Mouse (Mus musculus) testis, adult 2 months (tissue): Measurements from ENCODE around the gene Pmel. TPM values are rescaled to one million over a fixed set of nuclear protein-coding genes. Genes with fewer than 3 reads are reported as not detected.
A peak's percentile ranks its signal among the peaks of the same experiment; 100 is the strongest.

Source experiments
- H3K27ac ChIP-seq: fragments of 200-500 bp; 2 replicates; pipeline ENCODE4 v1.5.1; 2012; ENCODE audit warnings: low read depth, low read length; ENCODE audit not compliant: control insufficient read depth, insufficient read depth
- H3K27me3 ChIP-seq: fragments of 200-500 bp; 2 replicates; pipeline ENCODE4 v1.6.1; 2012; ENCODE audit warnings: mild to moderate bottlenecking, low read length, moderate library complexity; ENCODE audit not compliant: control insufficient read depth, insufficient read depth
- H3K36me3 ChIP-seq: fragments of 200-500 bp; 2 replicates; pipeline ENCODE4 v1.6.1; 2012; ENCODE audit warnings: mild to moderate bottlenecking, low read length; ENCODE audit not compliant: control insufficient read depth, insufficient read depth
- H3K4me1 ChIP-seq: fragments of 200-500 bp; 2 replicates; pipeline ENCODE4 v1.6.1; 2012; ENCODE audit warnings: low read length; ENCODE audit not compliant: control insufficient read depth, insufficient read depth
- H3K4me3 ChIP-seq: fragments of 200-500 bp; 2 replicates; pipeline ENCODE4 v1.5.1; 2012; ENCODE audit warnings: low read depth, mild to moderate bottlenecking, low read length, moderate library complexity, mixed read lengths; ENCODE audit not compliant: control insufficient read depth
- CTCF ChIP-seq: fragments of 200-500 bp; IDR thresholded peaks from 2 replicates; pipeline ENCODE4 v1.5.1; 2012; ENCODE audit warnings: low read depth, mild to moderate bottlenecking, inconsistent platforms, low read length, moderate library complexity; ENCODE audit not compliant: control insufficient read depth, insufficient read depth, insufficient replicate concordance
- POLR2A ChIP-seq: fragments of 200-500 bp; IDR thresholded peaks from 2 replicates; pipeline ENCODE4 v1.6.1; 2012; ENCODE audit warnings: low read depth, mild to moderate bottlenecking, inconsistent platforms, low read length, moderate library complexity; ENCODE audit not compliant: control insufficient read depth
- polyA plus RNA-seq: library from polyadenylated mRNA; depleted of rRNA; stranded (reverse); fragments of >200 nt; gene quantifications from 2 replicates; pipeline ENCODE4 v1.2.3, GENCODE M21; 2012

Gene Pmel
- polyA plus RNA-seq, 1 experiment = 27.7 TPM

- Histone ChIP-seq H3K4me1 (peaks cover 2% of the 10 kb centered on the region; the same call in 1 of the 2 replicates), H3K36me3 (no peaks in the 10 kb centered on the region), H3K4me3 (no peak overlapping the region), H3K27me3 (no peaks in the 10 kb centered on the region), H3K27ac (no peak overlapping the region)
- TF ChIP-seq POLR2A (no peak), CTCF (no peak)
Observed at GRCm38 (mm10) chr10:128664808-128665207, 39.2 kb upstream of the Pmel start.

GRCm38 (mm10) chr10:128665307-128665706 lies 38.7 kb upstream of the Pmel start:
- H3K27me3 ChIP-seq = no peaks in the 10 kb centered on the region

GRCm38 (mm10) chr10:128665806-128666205 lies 38.2 kb upstream of the Pmel start:
- Histone ChIP-seq H3K36me3 (no peaks in the 10 kb centered on the region), H3K4me1 (peaks cover 2% of the 10 kb centered on the region), H3K27ac (no peak overlapping the region), H3K27me3 (no peaks in the 10 kb centered on the region), H3K4me3 (no peak overlapping the region)
- no peak for TF ChIP-seq CTCF
- no peak for TF ChIP-seq POLR2A

More at GRCm38 (mm10) chr10:128665307-128665706, 38.7 kb upstream of the Pmel start:
- no peak for TF ChIP-seq POLR2A
- TF ChIP-seq CTCF = no peak
- no peak overlapping the region for H3K4me3 ChIP-seq
- no peak overlapping the region for H3K27ac ChIP-seq
- peaks cover 2% of the 10 kb centered on the region for H3K4me1 ChIP-seq
- no peaks in the 10 kb centered on the region for H3K36me3 ChIP-seq

GRCm38 (mm10) chr10:128668790-128669672 lies 35.0 kb upstream of the Pmel start:
- H3K4me3 ChIP-seq = peak overlapping the region; percentile 95
- peak overlapping the region; percentile 88 for H3K27ac ChIP-seq
- peaks cover 6% of the 10 kb centered on the region for H3K4me1 ChIP-seq
- TF ChIP-seq CTCF (no peak), POLR2A (peak; percentile 77)
- no peaks in the 10 kb centered on the region for H3K27me3 ChIP-seq
- no peaks in the 10 kb centered on the region for H3K36me3 ChIP-seq

- Histone ChIP-seq H3K4me3 (no peak overlapping the region), H3K4me1 (peaks cover 14% of the 10 kb centered on the region), H3K27ac (no peak overlapping the region), H3K27me3 (no peaks in the 10 kb centered on the region), H3K36me3 (no peaks in the 10 kb centered on the region)
- TF ChIP-seq POLR2A (no peak), CTCF (no peak)
Observed at GRCm38 (mm10) chr10:128671148-128671547, 32.8 kb upstream of the Pmel start.

- H3K4me1 ChIP-seq = peaks cover 12% of the 10 kb centered on the region
- TF ChIP-seq POLR2A (peak; percentile 27; the same call in 1 of the 2 replicates), CTCF (no peak)
- H3K27ac ChIP-seq = peak within 1 kb of the TSS; percentile 81
- peak within 1 kb of the TSS; percentile 95 for H3K4me3 ChIP-seq
- no peaks in the 10 kb centered on the region for H3K27me3 ChIP-seq
- no peaks in the 10 kb centered on the region for H3K36me3 ChIP-seq
Observed at GRCm38 (mm10) chr10:128673763-128674468, 30.1 kb upstream of the Pmel start, which contains the start of gene Suox. Suox (minus strand) TSS chr10:128674073.

GRCm38 (mm10) chr10:128674469-128675008 lies 29.5 kb upstream of the Pmel start:
- H3K27me3 ChIP-seq = no peaks in the 10 kb centered on the region
- peak overlapping the region; percentile 95 for H3K4me3 ChIP-seq
- H3K36me3 ChIP-seq = no peaks in the 10 kb centered on the region
- H3K27ac ChIP-seq = peak overlapping the region; percentile 81
- H3K4me1 ChIP-seq = peaks cover 12% of the 10 kb centered on the region
- TF ChIP-seq CTCF (no peak), POLR2A (no peak)
